Mouse (Mus musculus): ENCODE results near the gene Cdkn2b. TPM values are rescaled to one million over a fixed set of nuclear protein-coding genes. Genes with fewer than 3 reads are reported as not detected.

Gene Cdkn2b
- total RNA-seq, 1 experiment from 2014 or later = not detected

Other genes starting within 250 kb of the Cdkn2b start
- 43.8 and 52.2 TPM in 2 replicates for gene Mtap, start 173.9 kb downstream of the Cdkn2b start, total RNA-seq (2017)
- gene Cdkn2a, start 16.4 kb downstream of the Cdkn2b start, total RNA-seq (2017) = not detected in 2 replicates